Mouse (Mus musculus): Measurements from ENCODE around the gene Pik3r2.
"Not testable (repeated sequence)": the region's sequence is repeated elsewhere in the genome, so short reads cannot be mapped to it uniquely, and the experiment has no call there.

The Pik3r2 gene

DNA sequence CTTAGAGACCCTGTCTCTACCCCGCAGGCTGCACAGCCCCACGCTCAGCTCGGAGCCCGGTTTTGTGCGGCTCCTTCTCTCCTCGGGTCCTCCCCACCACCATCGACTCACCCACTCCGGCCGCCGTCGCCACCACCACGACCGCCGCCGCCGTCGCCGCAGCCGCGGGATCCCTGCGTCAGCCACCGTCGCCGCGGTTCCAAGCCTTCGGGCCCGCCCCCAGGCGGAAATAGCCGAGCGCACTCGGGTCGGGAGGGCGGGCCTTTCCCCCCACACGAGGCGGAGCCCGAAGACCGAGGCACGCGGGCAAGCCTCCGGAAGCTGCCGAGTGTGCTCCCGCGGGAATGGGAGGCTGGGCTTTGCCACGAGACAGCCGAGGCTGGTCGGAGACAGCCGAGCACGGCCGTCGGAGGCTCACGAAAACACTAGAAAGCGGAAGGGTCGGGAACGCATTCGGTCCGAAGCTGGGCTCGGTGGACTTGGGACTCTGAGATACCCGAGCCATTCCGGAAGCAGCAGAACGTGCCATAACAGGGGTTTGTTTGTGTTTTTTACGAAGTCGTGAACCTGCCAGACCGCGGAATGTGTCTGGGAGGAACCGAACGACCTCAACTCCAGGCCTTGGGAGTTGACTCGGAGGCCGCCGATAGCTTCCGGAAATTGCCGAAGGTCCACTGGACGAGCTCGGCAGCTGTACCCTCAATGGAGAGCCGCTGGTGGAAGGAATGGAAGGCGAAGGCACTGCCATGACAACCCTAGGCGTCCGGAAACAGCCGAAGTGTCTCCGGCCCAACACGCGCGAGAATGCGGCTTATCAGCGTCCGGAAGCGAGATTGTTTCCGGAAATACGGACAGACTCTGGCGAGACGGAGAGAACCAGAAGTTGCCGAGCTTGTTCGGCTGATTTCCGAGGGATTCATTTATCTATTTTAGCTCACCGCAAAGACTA is at the start of gene Pik3r2:
Gene Pik3r2 (minus strand): TSS at position 218 of the 949 bp plus-strand sequence.
- in situ Hi-C loops (cut with MboI, MseI): loop anchor here (10.0 kb wide), 1 partner anchor 708 kb away; the partner anchor contains the start of genes Ano8 and Gtpbp3

DNA sequence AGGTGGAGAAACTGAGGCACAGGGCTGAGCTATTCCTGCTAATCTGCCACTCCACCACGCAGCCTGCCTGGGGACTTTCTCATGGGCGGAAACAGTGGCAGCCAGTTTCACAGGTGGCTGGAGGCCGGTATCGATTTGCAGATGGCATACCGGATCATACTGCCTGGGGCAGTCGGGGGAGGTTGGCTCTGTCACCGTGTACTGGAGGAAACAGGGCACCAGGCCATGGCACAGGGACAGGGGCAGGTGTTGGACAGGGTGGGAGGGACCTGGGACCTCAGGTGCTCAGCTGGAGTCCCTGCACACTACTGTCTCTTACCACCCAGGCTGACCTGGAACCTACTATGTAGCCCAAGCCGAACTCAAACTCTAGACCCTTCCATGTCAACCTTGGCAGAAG is 49.3 kb upstream of the Pik3r2 start:
- in situ Hi-C loops (cut with MboI, MseI): loop anchor here (5.0 kb wide), 1 partner anchor 114 kb away; no protein-coding TSS in a partner anchor

DNA sequence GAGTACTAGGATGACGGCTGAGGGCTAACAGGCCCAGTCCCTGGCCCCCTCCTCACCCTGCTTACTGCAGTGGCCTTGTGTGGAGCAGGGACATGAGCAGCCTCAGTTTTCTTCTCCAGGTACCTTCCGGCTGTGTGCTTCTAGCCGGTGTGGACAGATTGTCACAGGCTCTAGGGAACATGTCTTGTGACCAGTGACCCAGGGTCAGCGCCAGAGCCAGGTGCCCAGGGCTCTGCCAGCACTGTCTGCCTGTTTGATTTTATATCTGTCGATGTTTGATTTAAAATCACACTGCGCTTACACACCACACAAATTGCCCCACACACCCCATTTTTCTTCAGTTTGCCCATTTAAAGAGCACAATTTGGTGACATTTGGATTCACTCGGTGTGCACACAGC is 47.3 kb upstream of the Pik3r2 start:
- in situ Hi-C loops (cut with MboI, MseI): no loop called here

DNA sequence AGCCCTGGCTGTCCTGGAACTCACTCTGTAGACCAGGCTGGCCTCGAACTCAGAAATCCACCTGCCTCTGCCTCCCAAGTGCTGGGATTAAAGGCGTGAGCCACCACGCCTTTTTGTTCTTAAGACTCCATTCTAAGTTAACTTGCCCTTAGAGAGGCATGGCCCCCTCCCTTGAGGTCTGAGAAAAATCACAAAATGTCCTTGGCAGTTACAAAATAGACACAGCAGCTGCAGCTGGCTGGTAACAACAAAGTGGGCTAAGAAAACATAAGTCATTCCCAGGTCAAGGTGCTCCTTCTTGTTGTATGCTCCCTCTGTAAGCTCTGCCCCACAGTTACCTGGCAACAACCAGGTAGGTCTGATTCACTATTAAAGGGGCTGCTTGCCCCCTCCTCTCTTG is 46.1 kb upstream of the Pik3r2 start:
- in situ Hi-C loops (cut with MboI, MseI): not testable (repeated sequence)

DNA sequence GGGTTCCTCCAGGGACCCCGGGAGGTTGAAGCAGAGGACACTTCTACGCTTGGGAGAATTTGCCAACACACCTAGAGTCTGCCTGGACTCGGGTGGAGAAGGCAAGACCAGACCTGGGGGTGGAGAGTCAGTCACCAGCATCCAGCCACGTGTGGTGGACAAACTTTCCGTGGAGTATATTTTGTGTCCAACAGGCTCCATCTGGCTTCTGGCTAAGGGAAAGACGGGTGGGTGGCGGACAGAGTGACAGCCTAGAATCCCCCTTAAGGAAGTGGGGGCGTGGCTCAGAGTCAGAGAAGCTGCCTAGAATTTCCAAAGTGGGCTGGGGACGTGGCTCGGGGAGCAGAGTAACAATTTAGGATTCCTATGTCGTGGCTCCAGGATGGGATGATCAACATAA is 45.5 kb upstream of the Pik3r2 start:
- in situ Hi-C loops (cut with MboI, MseI): no loop called here

DNA sequence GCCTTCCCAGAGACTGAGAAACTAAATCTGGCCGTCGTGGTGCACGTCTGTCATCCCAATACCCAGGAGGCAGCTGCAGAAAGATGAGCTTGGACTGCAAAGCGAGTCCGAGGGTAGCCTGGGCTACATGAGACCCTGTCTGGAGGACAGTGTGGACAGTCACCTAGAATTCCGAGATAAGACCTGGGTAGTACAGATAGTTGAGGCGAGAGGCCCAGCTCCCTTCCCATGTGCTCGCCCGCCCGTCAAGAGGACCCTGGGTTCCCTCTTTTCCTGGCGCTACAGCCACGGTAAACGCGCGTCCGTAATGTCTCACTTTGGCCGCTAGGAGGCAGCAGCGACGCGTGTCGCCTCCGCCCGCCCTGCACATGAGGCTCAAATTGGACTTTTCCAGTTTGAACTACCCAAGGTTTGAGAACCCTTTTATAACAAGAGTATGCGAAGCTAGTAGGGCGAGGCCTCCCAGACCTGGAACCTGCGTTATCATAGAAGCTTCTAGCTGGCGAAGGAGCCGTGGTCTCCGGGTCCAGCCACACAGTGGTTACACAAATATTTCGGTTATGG is 45.0 kb upstream of the Pik3r2 start:
- in situ Hi-C loops (cut with MboI, MseI): no loop called here

DNA sequence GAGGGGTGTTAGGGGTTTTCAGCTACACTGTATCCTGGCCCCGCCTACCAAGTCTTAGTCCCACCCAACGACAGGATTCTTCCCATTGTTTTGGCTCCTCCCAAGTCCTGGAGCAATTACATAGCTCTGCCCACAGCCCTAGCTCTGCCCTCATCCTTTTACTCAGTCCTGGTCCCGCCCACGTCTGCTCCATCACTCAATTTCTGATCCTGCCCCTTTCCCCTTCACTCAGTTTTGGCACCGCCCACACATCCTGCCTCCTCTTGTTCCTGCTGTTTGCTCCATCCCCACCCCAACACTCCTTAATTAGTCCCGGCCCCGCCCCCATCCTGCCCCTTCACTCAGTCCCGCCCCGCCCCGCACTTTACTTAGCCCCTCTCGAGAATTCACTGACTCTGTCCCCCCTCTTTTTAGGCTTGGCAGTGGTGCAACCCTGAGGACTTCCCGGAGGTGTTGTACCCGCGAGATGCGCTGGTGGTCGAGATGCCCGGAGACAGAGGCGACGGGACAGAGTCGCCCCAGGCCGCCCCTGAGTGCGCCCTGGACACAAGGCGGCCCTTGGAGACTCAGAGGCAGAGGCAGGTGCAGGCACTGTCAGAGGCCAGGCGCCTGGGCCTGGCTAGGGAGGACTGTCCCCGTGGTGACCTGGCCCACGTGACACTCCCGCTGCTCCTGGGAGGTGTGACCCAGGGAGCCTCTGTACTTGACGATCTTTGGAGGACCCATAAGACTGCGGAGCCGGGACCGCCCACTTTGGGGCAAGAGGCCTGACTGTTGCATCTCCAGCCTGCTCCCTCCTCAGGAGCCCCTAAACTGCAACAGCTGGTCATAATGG is 43.8 kb upstream of the Pik3r2 start:
- in situ Hi-C loops (cut with MboI, MseI): no loop called here

DNA sequence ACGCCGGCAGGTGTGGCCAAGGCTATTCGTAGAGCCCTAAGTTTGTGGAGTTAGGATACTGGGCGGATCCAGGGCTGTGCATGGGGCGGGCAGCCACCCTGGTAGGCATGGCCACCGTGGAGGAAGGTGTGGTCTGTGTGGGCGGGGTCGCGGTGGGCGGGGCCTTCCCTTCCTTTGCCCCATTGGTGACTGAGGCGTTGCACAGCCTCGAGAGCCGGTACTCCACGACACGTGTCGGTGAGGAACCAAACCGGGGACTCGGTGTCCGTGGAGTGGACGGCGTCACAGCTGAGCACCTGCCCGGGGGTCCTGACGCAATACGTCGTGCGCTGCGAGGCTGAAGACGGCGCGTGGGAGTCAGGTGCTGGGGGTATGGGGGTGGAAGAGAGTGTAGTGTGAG is 40.2 kb upstream of the Pik3r2 start:
- in situ Hi-C loops (cut with MboI, MseI): no loop called here

DNA sequence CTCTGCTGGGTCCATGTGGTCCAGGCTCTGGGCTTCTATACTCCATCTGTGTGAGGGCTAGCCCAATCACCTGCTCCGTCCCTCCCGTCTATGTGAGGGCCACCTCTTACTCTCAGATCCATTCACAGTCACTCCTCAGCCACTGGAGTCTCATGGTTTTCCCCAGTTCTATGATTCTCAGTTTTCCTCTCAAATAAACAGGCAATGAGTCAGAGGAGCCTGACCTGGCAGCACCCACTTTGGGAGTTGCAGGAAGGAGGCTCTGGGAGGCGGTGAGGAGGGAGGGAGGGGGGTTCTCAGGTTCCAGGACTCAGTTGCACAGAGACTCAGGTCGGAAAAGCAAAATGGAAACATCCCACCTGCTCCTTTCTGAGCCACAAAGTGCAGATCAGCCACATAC is 36.4 kb upstream of the Pik3r2 start:
- in situ Hi-C loops (cut with MboI, MseI): no loop called here

DNA sequence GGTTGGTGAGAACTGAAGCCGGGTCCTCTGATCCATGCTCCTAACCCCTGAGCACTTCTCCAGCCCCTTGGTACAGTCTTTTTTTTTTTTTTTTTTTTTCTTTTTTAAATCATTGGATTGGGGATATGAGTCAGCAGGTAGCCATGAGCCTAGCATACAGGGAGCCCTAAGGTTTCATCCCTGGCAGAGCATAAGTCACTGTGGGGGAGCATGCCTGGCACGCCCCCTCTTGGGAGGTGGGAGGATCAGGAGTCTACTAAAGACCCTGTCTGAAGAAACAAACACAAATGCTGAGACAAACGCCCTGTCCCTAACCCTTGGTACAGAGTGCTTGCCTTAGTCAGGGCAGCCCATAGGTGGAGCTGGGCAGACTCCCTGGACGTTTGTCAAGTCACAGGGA is 35.5 kb upstream of the Pik3r2 start:
- in situ Hi-C loops (cut with MboI, MseI): no loop called here

DNA sequence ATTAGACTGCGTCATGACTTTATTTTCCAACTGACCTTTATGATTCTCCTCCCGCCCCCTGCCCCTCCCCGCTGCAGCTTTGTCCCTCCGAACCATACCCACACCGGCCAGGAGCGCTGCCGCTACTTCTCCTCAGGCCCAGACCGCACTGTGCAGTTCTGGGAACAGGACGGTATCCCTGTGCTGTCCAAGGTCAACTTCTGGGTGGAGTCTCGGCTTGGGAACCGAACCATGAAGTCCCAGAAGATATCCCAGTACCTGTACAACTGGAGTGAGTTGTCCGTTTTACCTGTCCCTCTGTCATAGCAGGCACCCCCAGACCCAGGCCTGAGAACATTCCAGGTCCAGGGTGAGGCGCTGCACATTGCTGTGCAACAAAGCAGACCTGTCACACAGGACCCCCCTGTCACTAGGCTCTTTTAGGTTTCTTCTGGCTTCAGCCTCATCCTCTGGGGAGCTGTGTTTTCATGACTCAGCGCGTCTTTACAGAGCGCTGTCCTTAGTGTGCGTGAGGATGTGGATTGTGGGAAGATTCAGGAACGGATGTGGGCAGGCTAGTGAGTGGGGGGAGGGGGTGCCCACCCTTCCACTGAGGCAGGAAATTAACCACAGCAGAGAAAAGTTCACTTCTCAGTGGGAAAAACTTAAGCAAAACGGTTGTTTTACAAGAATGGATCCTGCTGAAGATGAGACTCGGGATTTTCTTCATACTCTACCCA is 34.6 kb upstream of the Pik3r2 start:
- in situ Hi-C loops (cut with MboI, MseI): no loop called here

DNA sequence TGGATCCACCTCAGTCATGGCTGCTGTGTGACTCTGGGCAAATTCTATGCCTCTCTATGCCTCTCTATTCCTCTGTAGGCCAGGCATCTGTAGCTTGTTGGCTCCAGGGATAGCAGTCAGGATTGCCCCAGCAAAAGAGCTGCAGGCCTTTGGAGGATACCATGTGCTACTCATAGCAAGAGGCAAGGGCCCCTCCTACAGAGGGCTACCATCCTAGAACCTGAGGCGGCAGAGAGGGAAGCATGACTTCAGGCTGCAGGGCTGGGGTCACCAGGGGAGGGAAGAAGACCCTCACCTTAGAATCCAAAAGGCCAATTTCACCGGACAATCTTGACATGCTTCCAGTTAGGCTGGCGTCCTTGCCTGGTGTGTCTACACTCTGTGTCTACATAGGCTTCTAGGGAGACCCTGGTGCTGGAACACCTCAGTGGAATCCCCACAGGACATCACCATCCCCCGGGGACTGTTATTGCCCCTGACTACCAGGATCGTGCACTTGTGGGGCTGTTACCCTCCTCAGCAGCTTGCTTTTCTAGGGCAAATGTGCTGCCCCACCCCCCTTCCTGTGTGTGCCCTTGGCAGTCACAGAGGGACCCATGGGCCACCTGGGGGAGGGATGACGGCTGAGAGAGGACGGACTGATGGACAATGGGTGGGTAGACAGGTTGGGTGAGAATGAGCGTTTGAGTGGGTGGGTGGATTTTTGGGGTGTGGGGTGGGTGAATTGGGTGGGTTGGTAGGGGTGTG is 32.6 kb upstream of the Pik3r2 start:
- in situ Hi-C loops (cut with MboI, MseI): no loop called here

DNA sequence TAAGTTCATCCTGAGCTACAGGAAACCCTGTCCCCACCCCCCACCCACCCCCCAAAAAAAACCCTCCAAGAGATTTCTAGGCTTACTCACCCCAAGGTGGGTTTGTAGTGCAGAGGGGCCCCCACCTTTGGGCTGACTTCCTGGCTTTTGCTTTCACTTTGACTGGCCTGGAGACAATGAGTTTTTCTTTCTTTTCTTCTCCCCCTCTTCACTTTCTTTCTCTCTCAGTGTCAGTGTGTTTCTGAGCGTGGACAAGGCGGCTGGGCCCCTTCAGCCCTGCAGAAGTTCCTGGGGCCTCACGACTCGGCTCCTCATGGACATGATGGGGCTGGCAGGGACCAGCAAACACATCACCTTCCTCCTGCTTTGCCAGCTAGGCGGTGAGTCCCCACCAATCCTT is 31.7 kb upstream of the Pik3r2 start, which contains the start of gene Il12rb1:
Gene Il12rb1 (plus strand): TSS at position 211 of the 400 bp plus-strand sequence.
- in situ Hi-C loops (cut with MboI, MseI): no loop called here

DNA sequence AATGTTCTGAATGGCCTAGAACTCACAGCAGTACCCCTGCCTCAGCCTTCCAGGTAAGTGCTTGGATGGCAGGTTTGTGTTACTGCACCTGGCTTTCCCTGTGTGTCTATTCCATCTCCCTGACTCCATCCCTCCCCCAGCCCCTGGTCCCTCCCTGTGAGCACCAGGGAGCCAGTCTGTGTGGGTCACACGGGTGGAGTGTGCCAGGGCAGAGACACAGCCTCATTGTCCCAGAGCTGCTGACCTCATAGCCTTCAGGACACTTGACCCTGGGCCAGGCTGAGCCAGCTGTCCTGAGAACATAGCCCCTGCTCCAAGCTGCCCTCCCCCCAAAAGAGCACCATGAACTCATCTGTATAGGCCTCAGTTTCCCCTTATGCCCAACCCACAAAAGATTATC is 30.8 kb upstream of the Pik3r2 start:
- in situ Hi-C loops (cut with MboI, MseI): no loop called here

DNA sequence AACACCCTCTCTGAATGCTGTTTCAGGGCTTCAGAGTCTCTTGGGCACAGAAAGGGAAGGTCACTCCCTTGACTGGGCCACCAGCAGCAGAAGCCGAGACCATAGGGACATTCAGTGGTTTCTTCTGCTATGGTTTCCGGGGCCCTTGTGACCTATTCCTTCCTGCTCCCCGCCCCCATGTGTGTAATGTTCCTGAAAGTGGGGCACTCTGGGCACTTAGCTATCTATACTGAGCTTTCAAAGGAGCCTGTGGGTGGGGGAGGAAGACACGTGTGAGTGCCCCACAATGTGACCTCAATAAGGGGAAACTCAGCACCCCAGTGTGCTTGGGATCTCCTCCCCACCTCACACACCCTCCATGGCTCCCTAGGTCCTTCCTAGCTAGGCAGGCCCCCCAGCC is 30.0 kb upstream of the Pik3r2 start:
- in situ Hi-C loops (cut with MboI, MseI): no loop called here

DNA sequence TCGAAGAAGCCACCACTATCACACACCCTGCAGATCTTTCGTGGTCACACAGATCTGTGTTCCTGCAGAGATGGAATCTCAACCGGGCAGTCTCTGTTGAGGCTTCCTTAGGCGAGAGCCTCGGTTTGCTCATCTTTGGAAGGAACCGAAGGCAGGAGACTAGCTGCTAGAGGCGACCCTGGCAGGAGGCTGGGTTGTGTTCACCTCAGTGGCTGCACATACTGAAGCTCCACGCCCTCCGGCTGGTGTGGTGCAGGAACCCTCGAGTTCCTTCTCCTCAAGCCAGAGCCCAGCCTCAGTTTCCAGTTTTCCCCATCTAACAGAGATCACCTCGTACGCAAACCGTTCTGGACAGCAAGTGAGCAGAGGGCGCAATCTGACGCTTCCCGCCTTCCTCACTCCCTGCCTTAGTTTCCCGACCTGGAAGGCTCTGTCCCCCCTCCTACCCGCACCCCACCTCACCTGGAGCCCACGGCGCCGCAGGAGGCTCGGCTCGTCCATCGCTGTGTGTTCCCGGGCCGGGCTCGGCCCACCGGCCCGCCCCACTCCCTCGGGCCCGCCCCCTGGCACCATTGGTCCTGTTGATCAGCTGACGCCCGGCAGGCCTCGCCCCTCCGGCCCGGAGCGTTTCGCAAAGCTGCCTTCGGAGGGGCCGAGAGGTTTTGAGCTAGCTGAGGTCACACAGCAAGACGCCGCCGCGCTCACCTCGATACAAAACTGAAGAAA is 28.1 kb upstream of the Pik3r2 start, which contains the start of gene Mast3:
Gene Mast3 (minus strand): TSS at position 574 of the 726 bp plus-strand sequence.
- in situ Hi-C loops (cut with MboI, MseI): no loop called here

DNA sequence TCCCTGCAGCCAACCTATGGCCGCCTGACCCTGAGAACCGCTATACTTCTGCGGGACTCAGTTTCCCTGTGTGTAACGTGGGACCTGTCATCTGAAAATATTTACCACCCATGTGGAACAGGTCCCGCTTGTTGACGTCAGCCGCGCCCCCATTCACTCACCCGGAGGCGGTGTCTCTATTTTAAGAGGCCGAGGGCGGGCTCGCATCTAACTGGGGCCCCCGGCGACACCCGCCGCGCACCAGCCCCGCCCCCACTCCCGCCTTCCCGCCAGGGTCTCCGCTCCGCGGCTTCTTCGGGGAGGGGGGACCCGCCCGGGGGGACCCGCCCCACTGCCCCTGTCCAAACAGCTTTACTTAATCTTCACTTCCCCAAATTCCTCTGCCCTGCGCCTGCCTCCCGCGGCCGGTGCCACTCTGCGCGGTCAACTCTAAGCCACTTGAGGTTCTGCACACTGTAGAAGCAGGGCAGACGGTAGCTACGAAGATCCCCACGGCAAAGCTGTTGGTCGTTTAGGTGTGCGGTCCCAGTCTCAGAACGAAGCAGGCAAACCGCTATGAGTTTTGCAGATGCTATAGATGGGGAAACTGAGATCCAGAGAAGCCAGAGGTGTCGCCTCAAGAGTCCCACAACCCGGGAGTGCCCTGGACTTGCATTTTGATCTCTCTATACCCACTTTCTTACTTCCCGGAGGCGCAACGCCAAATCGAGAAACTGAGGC is 27.4 kb upstream of the Pik3r2 start:
- in situ Hi-C loops (cut with MboI, MseI): no loop called here

DNA sequence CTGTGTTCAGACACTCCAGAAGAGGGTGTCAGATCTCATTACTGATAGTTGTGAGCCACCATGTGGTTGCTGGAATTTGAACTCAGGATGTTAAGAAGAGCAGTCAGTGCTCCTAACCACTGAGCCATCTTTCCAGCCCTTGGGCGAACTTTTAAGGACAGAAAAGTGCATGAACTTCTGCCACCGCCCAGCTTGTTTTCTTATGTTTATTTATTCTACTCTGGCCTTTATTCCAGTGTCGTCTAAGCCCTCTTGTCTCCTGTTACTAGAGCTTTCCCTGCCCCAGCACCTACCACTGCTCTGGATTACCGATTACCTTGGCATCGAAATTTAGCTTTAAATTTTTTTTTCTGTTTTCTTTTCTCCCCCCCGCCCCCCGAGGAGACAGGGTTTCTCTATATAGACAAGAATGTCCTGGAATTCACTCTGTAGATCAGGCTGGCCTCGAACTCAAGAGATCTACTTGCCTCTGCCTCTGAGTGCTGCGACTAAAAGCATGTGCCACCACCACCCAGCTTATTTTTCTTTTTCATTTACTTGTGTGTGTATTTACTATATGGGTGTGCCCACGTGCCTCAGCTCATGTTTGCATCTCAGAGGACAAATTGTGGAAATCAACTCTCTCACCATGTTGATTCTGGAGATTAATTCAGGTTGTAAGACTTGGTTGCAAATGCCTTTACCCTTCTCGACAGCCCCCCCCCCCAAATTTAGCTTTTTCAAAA is 26.4 kb upstream of the Pik3r2 start:
- in situ Hi-C loops (cut with MboI, MseI): no loop called here

DNA sequence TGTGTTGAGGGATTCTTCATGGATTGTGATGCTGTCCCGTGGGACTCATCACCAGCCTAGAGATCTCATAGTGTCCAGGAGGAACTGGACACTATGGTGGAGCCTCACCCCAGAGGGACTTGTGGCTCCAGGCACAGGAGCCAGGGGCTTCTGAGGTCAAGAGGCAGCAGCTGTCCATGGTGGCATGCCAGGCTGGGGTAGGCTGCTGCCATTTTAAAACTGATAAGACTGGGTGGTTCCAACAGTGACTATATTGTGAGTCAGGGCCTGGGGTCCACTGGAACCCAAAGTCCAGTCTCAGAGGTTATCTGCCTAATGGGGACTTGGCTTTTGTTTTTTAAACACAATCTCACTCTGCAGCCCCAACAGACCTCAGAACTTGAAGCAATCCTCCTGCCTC is 25.3 kb upstream of the Pik3r2 start:
- in situ Hi-C loops (cut with MboI, MseI): no loop called here

Data from regulatory T cell (primary cell).